Mouse (Mus musculus): ENCODE data around the gene Glp2r.

DNA sequence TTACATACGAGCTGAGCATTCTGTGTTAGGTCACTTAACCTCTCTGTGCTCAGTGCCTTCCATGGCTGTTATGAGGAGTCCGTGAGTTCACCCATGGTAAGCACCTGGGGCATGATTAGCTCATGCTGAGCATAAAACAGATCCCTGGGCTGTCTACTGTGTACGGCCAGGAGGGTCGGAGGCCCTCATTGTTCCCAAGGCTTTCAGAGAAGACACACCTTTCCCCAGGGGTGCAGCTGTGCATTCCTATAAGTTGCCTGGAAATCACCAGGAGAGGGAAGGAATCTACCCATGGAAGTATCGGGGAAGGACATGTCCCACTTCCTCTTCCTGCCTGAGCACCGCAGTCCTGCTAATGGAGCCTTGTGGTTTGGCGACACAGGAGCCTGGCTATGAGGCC, 114.6 kb downstream of the Glp2r start:
- TF ChIP-seq POLR2A (IDR thresholded peaks at IDR 0.05; ENCODE audit: low read depth, low read length) (no peak), CTCF (IDR thresholded peaks at IDR 0.05; ENCODE audit: borderline replicate concordance, insufficient read depth, low read length) (no peak)
